Mouse (Mus musculus) CH12.LX (cell line): ENCODE data around the gene Bace1. TPM values are rescaled to one million over a fixed set of nuclear protein-coding genes. Genes with fewer than 3 reads are reported as not detected.
A peak's percentile ranks its signal among the peaks of the same experiment; 100 is the strongest.

ENCODE experiments used
- DNase-seq: peaks from one replicate; pipeline ENCODE4 v3.0.0-alpha.2; 2013; ENCODE audit errors: extremely low read depth
- H3K27ac ChIP-seq: 2 replicates; pipeline ENCODE4 v1.5.1; 2012; ENCODE audit warnings: low read depth, mild to moderate bottlenecking, control low read depth, moderate library complexity; ENCODE audit not compliant: insufficient read depth
- H3K27me3 ChIP-seq: replicated peaks from 2 replicates; pipeline ENCODE3; 2012; ENCODE audit warnings: inconsistent platforms
- H3K36me3 ChIP-seq, 2 experiments: replicated peaks in 1 of 2; 2 replicates each; pipeline versions ENCODE3 to v1.6.1; 2012; ENCODE audit warnings: inconsistent platforms in 1 of 2, low read length in 1 of 2, mild to moderate bottlenecking in 1 of 2, mixed read lengths in 1 of 2, moderate library complexity in 1 of 2; ENCODE audit not compliant: control insufficient read depth in 1 of 2, insufficient read depth in 1 of 2
- H3K4me1 ChIP-seq, 2 experiments: 2 replicates each; pipeline ENCODE4 v1.6.1; 2012; ENCODE audit warnings: inconsistent platforms in 1 of 2, moderate library complexity in 1 of 2; ENCODE audit not compliant: insufficient read depth in 2 of 2, control insufficient read depth in 1 of 2
- H3K4me2 ChIP-seq: 2 replicates; pipeline ENCODE4 v1.6.1; 2012; ENCODE audit warnings: low read depth, mild to moderate bottlenecking, control low read depth; ENCODE audit not compliant: poor library complexity, insufficient read depth, severe bottlenecking
- H3K4me3 ChIP-seq, 3 experiments: fragments of 150-350 bp in 1 of 3; sonication (generic) in 1 of 3; replicated peaks in 1 of 3; 2 replicates each; pipeline versions ENCODE3 to v1.5.1; 2011 to 2012; ENCODE audit warnings: low read depth in 2 of 3, low read length in 2 of 3, mild to moderate bottlenecking in 2 of 3, moderate library complexity in 2 of 3, control low read depth in 1 of 3, improper control_type of control experiment in 1 of 3, inconsistent platforms in 1 of 3, mixed read lengths in 1 of 3; ENCODE audit not compliant: poor library complexity in 1 of 3
- H3K79me2 ChIP-seq: replicated peaks from 2 replicates; pipeline ENCODE4 v1.6.1; 2012; ENCODE audit warnings: mild to moderate bottlenecking, moderate library complexity; ENCODE audit not compliant: control insufficient read depth, poor library complexity, insufficient read depth, severe bottlenecking; ENCODE audit errors: extremely low read depth
- H3K9ac ChIP-seq: 2 replicates; pipeline ENCODE4 v1.6.1; 2012; ENCODE audit warnings: low read depth, mild to moderate bottlenecking, control low read depth, moderate library complexity; ENCODE audit not compliant: insufficient read depth
- H3K9me3 ChIP-seq: replicated peaks from 2 replicates; pipeline ENCODE3; 2012; ENCODE audit warnings: low read length, inconsistent platforms, mixed read lengths
- BHLHE40 ChIP-seq: IDR thresholded peaks from 2 replicates; pipeline ENCODE4 v1.6.1; 2011; ENCODE audit warnings: mild to moderate bottlenecking, low read depth, low read length, improper control_type of control experiment
- CHD1 ChIP-seq: IDR thresholded peaks from 2 replicates; pipeline ENCODE4 v1.6.1; 2012; ENCODE audit warnings: low read depth, low read length, improper control_type of control experiment, inconsistent platforms
- CHD2 ChIP-seq: IDR thresholded peaks from 2 replicates; pipeline ENCODE4 v1.6.1; 2011; ENCODE audit warnings: low read length, improper control_type of control experiment
- CTCF ChIP-seq, 2 experiments: IDR thresholded peaks in 1 of 2; conservative IDR thresholded peaks in 1 of 2; 2 replicates each; pipeline ENCODE4 v1.5.1; 2011 to 2012; ENCODE audit warnings: low read depth in 2 of 2, low read length in 2 of 2, improper control_type of control experiment in 1 of 2, inconsistent platforms in 1 of 2, mild to moderate bottlenecking in 1 of 2, moderate library complexity in 1 of 2
- E2F4 ChIP-seq: IDR thresholded peaks from 2 replicates; pipeline ENCODE4 v1.6.1; 2011; ENCODE audit warnings: low read depth, low read length, improper control_type of control experiment; ENCODE audit not compliant: insufficient replicate concordance
- EP300 ChIP-seq: IDR thresholded peaks from 2 replicates; pipeline ENCODE4 v1.6.1; 2011; ENCODE audit warnings: low read length, improper control_type of control experiment
- ETS1 ChIP-seq: conservative IDR thresholded peaks from 2 replicates; pipeline ENCODE4 v1.6.1; 2012; ENCODE audit warnings: low read depth, mild to moderate bottlenecking, inconsistent platforms, low read length, improper control_type of control experiment, moderate library complexity
- GABPA ChIP-seq: IDR thresholded peaks from 2 replicates; pipeline ENCODE4 v1.6.1; 2012; ENCODE audit warnings: low read depth, low read length, improper control_type of control experiment, inconsistent platforms; ENCODE audit not compliant: insufficient replicate concordance
- IRF4 ChIP-seq: IDR thresholded peaks from 2 replicates; pipeline ENCODE4 v1.6.1; 2014; ENCODE audit warnings: low read depth, mild to moderate bottlenecking, inconsistent platforms, low read length, improper control_type of control experiment
- JUN ChIP-seq: IDR thresholded peaks from 2 replicates; pipeline ENCODE4 v1.6.1; 2011; ENCODE audit warnings: low read depth, mild to moderate bottlenecking, low read length, improper control_type of control experiment, moderate library complexity; ENCODE audit not compliant: insufficient read depth
- MAFK ChIP-seq: IDR thresholded peaks from 2 replicates; pipeline ENCODE4 v1.6.1; 2011; ENCODE audit warnings: low read length, improper control_type of control experiment; ENCODE audit not compliant: insufficient replicate concordance
- MAX ChIP-seq: IDR thresholded peaks from 2 replicates; pipeline ENCODE4 v1.6.1; 2011; ENCODE audit warnings: low read length, improper control_type of control experiment
- MAZ ChIP-seq: IDR thresholded peaks from 2 replicates; pipeline ENCODE4 v1.6.1; 2012; ENCODE audit warnings: low read depth, mild to moderate bottlenecking, inconsistent platforms, low read length, improper control_type of control experiment, moderate library complexity
- MEF2A ChIP-seq: IDR thresholded peaks from 2 replicates; pipeline ENCODE4 v1.6.1; 2014; ENCODE audit warnings: low read depth, mild to moderate bottlenecking, inconsistent platforms, low read length, improper control_type of control experiment, borderline replicate concordance
- MXI1 ChIP-seq: IDR thresholded peaks from 2 replicates; pipeline ENCODE4 v1.6.1; 2011; ENCODE audit warnings: mild to moderate bottlenecking, low read depth, low read length, improper control_type of control experiment
- MYC ChIP-seq: IDR thresholded peaks from 2 replicates; pipeline ENCODE4 v1.6.1; 2011; ENCODE audit warnings: low read depth, mild to moderate bottlenecking, improper control_type of control experiment, low read length
- NELFE ChIP-seq: IDR thresholded peaks from 2 replicates; pipeline ENCODE4 v1.6.1; 2011; ENCODE audit warnings: low read depth, low read length, improper control_type of control experiment
- PAX5 ChIP-seq: IDR thresholded peaks from 2 replicates; pipeline ENCODE4 v1.6.1; 2012; ENCODE audit warnings: low read length, inconsistent platforms, mixed read lengths
- POLR2A ChIP-seq: IDR thresholded peaks from 2 replicates; pipeline ENCODE4 v1.6.1; 2011; ENCODE audit warnings: low read depth, mild to moderate bottlenecking, improper control_type of control experiment, low read length
- RAD21 ChIP-seq: IDR thresholded peaks from 2 replicates; pipeline ENCODE4 v1.6.1; 2011; ENCODE audit warnings: low read depth, mild to moderate bottlenecking, low read length, improper control_type of control experiment, moderate library complexity
- RCOR1 ChIP-seq: conservative IDR thresholded peaks from 2 replicates; pipeline ENCODE4 v1.6.1; 2012; ENCODE audit warnings: low read depth, mild to moderate bottlenecking, inconsistent platforms, low read length, improper control_type of control experiment
- SIN3A ChIP-seq: IDR thresholded peaks from 2 replicates; pipeline ENCODE4 v1.6.1; 2012; ENCODE audit warnings: low read length, improper control_type of control experiment, inconsistent platforms
- SMC3 ChIP-seq: IDR thresholded peaks from 2 replicates; pipeline ENCODE4 v1.6.1; 2011; ENCODE audit warnings: low read depth, low read length, improper control_type of control experiment
- TBP ChIP-seq: conservative IDR thresholded peaks from 2 replicates; pipeline ENCODE4 v1.6.1; 2011; ENCODE audit warnings: low read depth, low read length, improper control_type of control experiment
- TCF12 ChIP-seq: IDR thresholded peaks from 2 replicates; pipeline ENCODE4 v1.6.1; 2014; ENCODE audit warnings: low read depth, mild to moderate bottlenecking, inconsistent platforms, low read length, improper control_type of control experiment
- UBTF ChIP-seq: IDR thresholded peaks from 2 replicates; pipeline ENCODE4 v1.6.1; 2012; ENCODE audit warnings: low read depth, mild to moderate bottlenecking, inconsistent platforms, low read length, improper control_type of control experiment, moderate library complexity
- USF1 ChIP-seq: IDR thresholded peaks from 2 replicates; pipeline ENCODE4 v1.6.1; 2014; ENCODE audit warnings: low read depth, mild to moderate bottlenecking, inconsistent platforms, low read length, improper control_type of control experiment
- USF2 ChIP-seq: conservative IDR thresholded peaks from 2 replicates; pipeline ENCODE4 v1.6.1; 2011; ENCODE audit warnings: low read depth, low read length, improper control_type of control experiment
- ZC3H11A ChIP-seq: IDR thresholded peaks from 2 replicates; pipeline ENCODE4 v1.6.1; 2012; ENCODE audit warnings: low read depth, mild to moderate bottlenecking, inconsistent platforms, low read length, improper control_type of control experiment
- ZKSCAN1 ChIP-seq: IDR thresholded peaks from 2 replicates; pipeline ENCODE4 v1.6.1; 2012; ENCODE audit warnings: low read depth, inconsistent platforms, low read length, improper control_type of control experiment, borderline replicate concordance
- ZNF384 ChIP-seq: IDR thresholded peaks from 2 replicates; pipeline ENCODE4 v1.6.1; 2012; ENCODE audit warnings: low read depth, low read length, improper control_type of control experiment, inconsistent platforms
- dilution Hi-C: fragments of 300-500 bp; cut with MboI; formaldehyde crosslinking; loops from 2 replicates; pipeline ENCODE4 v1.14.3; 2020; ENCODE audit warnings: low sequenced_read_pairs; ENCODE audit not compliant: extremely low pct_unique_long_range_greater_than_20kb, extremely low pct_ligation_motif_present
- in situ Hi-C: fragments of 300-500 bp; cut with MboI; formaldehyde crosslinking; loops from 3 replicates; pipeline ENCODE4 v1.14.3; 2019; ENCODE audit warnings: low sequenced_read_pairs, low pct_ligation_motif_present, low pct_unique_long_range_greater_than_20kb, mixed read lengths
- polyA plus RNA-seq: library from polyadenylated mRNA; unstranded; fragments of >175 nt; gene quantifications from 2 replicates; pipeline ENCODE4 v1.2.1, GENCODE M21; 2012; ENCODE audit warnings: low read depth; ENCODE audit not compliant: insufficient read length
- total RNA-seq, 2 experiments: library from RNA; depleted of rRNA; stranded (reverse); fragments of 300-350 nt in 1 of 2; fragments of >200 nt in 1 of 2; gene quantifications; 2 replicates each; pipeline ENCODE4 v1.2.3; 2012 to 2014

Bace1 gene
- total and polyA plus RNA-seq, 3 experiments: 0.30 to 1.5 TPM; not detected in 1

GRCm38 (mm10) chr9:45827663-45828290 lies 10.6 kb upstream of the Bace1 start:
- TF ChIP-seq E2F4 (no peak), MAX (no peak), NELFE (no peak), BHLHE40 (no peak), EP300 (no peak), USF2 (no peak), CHD1 (no peak), MAZ (no peak), MAFK (no peak), UBTF (no peak), GABPA (no peak), TCF12 (no peak), RCOR1 (no peak), CTCF (conservative IDR thresholded peaks at IDR 0.05 in 1 of 2, IDR thresholded peaks at IDR 0.05 in 1 of 2; ENCODE audit: low read depth in 2 of 2, low read length in 2 of 2) (no peak)
- DNase-seq: no peak
- Histone ChIP-seq H3K36me3 (peaks cover under 1 to 19% of the 10 kb centered on the region in 2 experiments), H3K4me1 (peaks cover 4 to 28% of the 10 kb centered on the region in 2 experiments), H3K4me2 (peak overlapping the region; percentile 70), H3K27me3 (no peaks in the 10 kb centered on the region), H3K9me3 (peaks cover 7% of the 10 kb centered on the region), H3K27ac (no peak overlapping the region), H3K79me2 (no peaks in the 10 kb centered on the region), H3K4me3 (peak overlapping the region; percentile 79 to 91 (median 84)), H3K9ac (peak overlapping the region; percentile 67)
- in situ Hi-C loops: no loop called here
- dilution Hi-C loops: no loop called here

GRCm38 (mm10) chr9:45828291-45828963 lies 10.0 kb upstream of the Bace1 start, which contains the start of gene Cep164:
Gene Cep164, minus strand, starts transcription at chr9:45828691.
- Histone ChIP-seq H3K9ac (peak within 1 kb of the TSS; percentile 67), H3K27ac (no peak within 1 kb of the TSS), H3K4me3 (peak within 1 kb of the TSS; percentile 79 to 91 (median 84)), H3K27me3 (no peaks in the 10 kb centered on the region), H3K9me3 (peaks cover 7% of the 10 kb centered on the region), H3K4me2 (peak within 1 kb of the TSS; percentile 70), H3K79me2 (no peaks in the 10 kb centered on the region), H3K36me3 (peaks cover 0 to 14% of the 10 kb centered on the region in 2 experiments), H3K4me1 (peaks cover 4 to 34% of the 10 kb centered on the region in 2 experiments)
- dilution Hi-C loops: no loop called here
- DNase-seq: peak; percentile 94
- in situ Hi-C loops: no loop called here
- TF ChIP-seq RAD21: no peak
- TF ChIP-seq TBP: 0 out of 2 replicates have a peak, but pooled peaks have one; percentile 13
- TF ChIP-seq RCOR1: no peak
- no peak for TF ChIP-seq JUN
- TF ChIP-seq CTCF (conservative IDR thresholded peaks at IDR 0.05 in 1 of 2, IDR thresholded peaks at IDR 0.05 in 1 of 2; ENCODE audit: low read depth in 2 of 2, low read length in 2 of 2): no peak
- TF ChIP-seq SMC3: no peak
- TF ChIP-seq CHD2: peak; percentile 55; the same call in 1 of the 2 replicates
- no peak; the same call in none of the 2 replicates for TF ChIP-seq MXI1
- TF ChIP-seq ZC3H11A: no peak
- no peak for TF ChIP-seq ZNF384
- no peak for TF ChIP-seq ETS1
- no peak for TF ChIP-seq TCF12
- TF ChIP-seq MEF2A: no peak
- peak; percentile 73 for TF ChIP-seq USF1
- TF ChIP-seq POLR2A: peak; percentile 62
- TF ChIP-seq BHLHE40: no peak
- TF ChIP-seq MYC: 0 out of 2 replicates have a peak, but pooled peaks have one; percentile 14
- TF ChIP-seq PAX5: no peak
- TF ChIP-seq IRF4: no peak; the same call in 1 of the 2 replicates
- TF ChIP-seq ZKSCAN1: no peak
- TF ChIP-seq UBTF: no peak
- peak; percentile 41; the same call in 1 of the 2 replicates for TF ChIP-seq MAX
- peak; percentile 85 for TF ChIP-seq SIN3A
